Mouse (Mus musculus) common myeloid progenitor, adult 5-6 weeks (primary cell): ENCODE data around the gene Dlg2. TPM values are rescaled to one million over a fixed set of nuclear protein-coding genes. Genes with fewer than 3 reads are reported as not detected.

Experiments used
- ATAC-seq: replicated peaks from 2 replicates; pipeline ENCODE4 v1.8.0; 2016; ENCODE audit warnings: low read depth, mild to moderate bottlenecking, moderate TSS enrichment, inconsistent platforms; ENCODE audit not compliant: poor library complexity, severe bottlenecking
- total RNA-seq: library from RNA; stranded (forward); fragments of 200-1000, 187-1606 nt; gene quantifications from 2 replicates; pipeline ENCODE4 v1.2.3, GENCODE M21; 2017

The Dlg2 gene
- total RNA-seq, 1 experiment from 2014 or later: 1.6 TPM

DNA sequence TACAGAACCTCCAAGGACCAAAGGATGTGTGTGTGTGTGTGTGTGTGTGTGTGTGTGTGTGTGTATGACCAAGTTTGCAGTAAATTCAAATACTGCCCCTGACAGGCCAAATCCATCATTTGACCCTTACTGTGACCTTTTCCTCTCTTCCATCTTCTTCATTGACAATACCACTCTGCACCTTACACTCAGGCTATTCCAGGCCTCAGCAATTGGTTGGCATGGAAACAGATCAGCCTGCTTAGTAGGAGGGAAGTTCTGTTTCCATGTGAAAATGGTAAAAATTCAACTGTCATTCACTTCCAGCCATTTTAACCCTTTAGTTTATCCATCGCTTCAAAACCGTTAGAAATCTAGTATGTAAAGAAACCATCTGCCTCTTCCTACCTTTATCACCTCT, 1831.2 kb downstream of the Dlg2 start:
- no peak for ATAC-seq

DNA sequence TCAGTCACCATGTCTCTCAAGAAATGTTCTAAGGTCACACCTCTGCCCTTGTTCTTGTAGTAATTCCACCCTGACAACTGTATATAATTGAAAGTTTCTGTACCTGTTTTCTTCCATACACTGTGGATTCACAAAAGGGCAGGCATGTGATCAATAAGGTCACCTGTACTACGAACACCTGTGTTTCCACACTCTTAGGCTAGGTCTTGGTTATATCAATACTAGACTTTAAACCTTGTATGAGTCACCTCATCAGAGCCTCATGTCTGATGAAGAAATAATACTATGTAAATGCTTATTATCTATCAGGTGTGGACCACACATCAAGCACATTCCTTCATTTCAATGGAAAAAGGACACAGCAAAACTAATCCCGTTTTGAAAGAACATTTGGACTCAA, 1831.7 kb downstream of the Dlg2 start:
- no peak for ATAC-seq

DNA sequence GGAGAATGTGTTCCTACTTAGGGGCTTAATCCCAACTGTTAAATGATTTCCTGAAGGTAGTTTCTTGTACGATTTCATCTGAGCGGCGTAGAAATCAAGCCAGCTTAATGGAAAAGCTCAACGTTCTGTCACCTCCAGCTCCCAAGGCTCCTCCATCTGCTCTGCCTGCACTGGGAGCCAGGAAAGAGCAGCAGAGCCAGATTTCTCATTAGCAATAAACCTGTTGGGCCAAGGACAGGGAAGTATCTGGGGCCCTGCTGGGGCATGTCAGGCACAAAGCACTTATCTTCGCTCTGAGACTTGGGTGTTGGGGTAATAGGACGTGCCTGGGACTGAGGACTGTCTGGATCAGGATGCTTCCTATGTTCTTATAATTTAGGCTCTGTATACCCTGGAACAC, 1839.9 kb downstream of the Dlg2 start:
- no peak for ATAC-seq

DNA sequence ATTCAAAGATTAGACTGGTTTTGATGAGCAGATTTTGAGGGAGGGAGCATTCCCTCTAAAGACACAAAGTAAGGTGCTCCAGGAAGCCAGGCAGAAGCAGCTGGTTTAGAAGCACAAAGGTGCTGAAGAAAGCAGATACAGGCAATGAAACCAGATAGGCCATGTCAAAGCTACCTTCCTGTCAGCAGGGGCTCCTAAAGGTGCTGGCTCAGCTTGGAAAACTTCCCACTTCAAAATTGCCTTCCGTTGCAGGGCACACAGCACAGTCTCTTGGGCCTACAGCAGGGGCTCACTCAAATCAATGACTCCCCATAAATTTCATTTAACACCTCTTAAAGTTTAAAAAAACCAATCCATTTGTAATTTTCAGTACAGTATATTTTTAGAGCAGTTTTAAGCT, 1843.0 kb downstream of the Dlg2 start:
- no peak for ATAC-seq

DNA sequence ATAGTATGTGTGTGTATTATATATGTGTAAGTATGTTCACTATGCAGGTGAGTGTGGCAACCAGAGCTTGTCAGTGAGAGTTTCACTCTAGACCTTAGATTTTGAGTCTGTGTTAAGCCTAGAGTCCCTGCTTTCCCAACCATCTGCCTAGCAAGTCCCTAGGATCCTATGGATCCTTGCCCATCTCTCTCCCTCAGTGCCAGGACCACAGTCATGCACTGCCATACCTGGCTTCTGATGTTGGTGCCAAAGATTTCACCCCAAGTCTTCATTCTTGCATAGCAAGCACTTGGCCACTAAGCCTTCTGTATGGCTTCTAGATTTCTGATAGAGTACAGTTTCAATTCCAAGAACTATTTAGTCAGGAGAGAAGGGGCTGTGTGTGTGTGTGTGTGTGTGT, 1843.7 kb downstream of the Dlg2 start:
- no peak for ATAC-seq

DNA sequence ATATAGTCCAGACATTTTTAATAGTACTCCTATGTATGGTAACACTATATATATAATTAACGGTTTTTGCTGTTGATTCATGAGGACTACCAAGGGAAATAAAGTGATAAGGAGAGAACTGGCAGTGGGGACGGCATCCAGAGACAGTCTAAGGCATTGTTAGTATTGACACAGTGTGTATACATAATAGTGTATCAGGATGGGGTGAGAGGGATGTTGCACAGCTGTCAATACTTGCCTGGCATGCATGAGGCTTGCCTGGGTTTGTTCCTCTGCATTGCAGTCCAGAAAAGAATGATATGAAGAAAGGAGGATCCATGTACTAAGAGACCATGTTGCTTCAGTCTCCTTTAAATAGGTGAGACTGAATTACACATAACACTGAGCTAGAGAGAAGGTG, 1845.3 kb downstream of the Dlg2 start:
- ATAC-seq: no peak

DNA sequence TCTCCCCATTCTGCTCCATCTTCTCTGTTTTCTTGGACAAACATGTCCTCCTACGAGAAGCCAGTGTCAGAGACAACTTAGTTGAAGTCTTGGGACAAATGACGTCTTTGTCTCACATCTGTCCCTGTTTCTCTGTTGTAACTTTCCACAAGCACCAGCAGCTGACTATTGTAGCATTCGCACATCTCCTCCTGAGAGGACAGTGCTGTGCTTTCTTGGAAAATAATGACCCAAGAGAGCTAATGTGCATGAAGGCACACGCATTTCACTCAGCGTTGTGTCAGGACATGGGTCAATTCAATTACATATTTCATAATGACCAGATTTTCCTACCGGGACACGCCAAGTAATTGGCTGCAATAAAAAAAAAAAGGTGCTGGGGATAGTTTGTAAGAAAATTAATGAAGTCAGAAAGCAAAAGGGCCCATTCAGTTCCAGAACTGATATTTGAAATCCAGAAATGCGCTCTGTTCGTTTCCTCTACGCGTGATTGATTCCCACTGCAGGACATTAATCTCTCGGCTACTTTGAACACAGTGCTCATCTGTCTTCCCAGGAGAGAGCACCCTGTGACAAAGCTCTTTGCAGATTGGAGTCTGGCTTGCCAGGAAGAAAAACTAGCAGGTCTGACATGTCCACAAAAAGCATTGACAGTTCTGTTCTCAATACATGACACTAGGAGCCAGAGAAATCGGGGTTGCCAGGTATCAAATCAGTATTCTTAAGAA, 1846.0 kb downstream of the Dlg2 start:
- ATAC-seq: no peak

DNA sequence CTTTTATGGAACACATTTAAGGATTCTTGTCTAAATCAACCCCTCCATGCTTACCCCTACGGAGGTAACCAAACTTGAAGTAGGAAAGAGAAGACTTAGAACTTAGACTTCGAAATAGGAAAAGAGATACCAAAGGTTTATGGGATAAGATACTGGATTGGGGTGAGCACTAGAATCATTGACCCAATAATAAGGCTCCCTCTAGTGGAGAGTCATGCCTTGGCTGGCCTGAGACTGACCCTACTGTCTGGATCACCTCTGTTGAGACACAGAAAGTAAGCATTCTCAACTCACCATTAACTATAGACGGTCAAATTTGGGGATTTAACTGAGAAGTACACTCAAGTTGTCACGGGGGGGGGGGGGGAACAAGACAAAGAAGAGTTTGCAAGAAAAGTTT, 1847.2 kb downstream of the Dlg2 start:
- ATAC-seq: peak; percentile 83; the same call in 1 of the 2 replicates

DNA sequence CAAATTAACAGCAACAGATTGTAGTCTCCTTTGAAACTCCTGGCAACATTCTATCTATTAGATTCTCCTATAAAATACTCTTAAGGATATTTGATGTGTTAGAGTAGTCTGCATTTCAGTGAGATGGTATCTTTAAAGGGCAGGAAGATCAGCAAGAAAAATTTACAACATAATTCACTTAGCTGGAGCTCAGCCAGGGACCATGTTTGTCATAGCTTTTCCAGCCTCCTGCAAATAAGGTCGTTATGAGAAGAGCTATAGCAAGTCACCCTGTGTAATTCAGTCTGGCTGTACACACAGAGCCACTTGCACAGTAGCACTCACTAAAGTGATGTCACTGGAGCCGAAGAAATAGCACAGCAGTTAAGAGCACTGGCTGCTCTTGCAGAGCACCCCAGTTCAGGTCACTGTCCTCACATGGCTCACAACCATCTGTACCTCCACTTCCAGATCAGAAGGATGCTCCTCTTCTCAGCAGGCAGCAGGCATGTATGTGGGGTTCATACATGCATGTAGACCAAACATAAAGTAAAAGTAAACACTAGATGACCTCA, 1850.9 kb downstream of the Dlg2 start:
- ATAC-seq: no peak

DNA sequence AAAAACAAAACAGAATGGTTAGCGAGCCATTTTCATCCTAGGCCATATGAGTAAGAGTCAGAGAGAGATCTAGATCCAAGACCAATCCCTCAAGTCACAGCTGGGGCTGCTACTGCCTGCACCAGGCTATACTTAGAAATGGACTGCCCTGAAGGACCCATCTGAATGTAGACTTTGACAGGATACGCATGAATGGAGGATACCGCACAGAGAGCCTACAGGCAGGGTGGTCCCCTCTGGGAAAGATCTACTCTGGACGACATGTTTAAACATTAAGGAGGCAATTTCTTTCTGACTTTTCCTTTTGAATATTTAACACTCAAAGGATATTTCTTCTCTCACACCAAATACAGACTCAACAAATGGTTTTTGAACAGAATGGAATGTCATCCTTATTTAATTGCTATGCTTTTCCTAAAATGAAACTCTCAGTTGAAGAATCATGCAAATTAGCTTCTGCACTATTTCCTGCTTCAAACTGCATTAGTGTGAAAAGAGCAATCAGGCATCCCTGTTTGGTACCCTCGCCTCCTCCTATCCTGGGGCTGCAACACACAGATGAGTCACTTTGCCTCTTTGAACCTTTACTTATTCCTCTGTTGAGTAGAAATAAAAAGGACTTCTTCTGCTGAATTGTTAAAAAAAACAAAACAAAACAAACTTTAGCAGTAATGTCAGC, 1856.9 kb downstream of the Dlg2 start:
- no peak for ATAC-seq

DNA sequence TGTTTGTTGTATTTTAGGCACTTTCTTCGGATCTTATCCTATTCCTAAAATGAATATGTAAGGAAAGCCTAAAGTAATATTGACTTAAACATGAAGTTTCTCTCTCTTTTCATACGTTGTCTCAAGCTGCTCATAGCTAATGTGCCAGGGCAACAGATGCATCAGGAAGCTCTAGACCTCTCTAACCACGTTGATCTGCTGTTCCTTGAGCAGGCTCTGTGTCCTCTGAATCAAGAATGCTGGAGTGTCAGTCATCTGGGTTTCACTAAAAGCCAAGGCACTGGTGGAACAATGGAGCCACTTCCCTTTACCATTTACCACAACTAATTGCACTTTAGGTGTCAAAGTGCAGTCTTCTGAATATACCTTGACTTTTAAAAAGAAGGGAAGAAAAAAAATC, 1880.1 kb downstream of the Dlg2 start:
- ATAC-seq: no peak

DNA sequence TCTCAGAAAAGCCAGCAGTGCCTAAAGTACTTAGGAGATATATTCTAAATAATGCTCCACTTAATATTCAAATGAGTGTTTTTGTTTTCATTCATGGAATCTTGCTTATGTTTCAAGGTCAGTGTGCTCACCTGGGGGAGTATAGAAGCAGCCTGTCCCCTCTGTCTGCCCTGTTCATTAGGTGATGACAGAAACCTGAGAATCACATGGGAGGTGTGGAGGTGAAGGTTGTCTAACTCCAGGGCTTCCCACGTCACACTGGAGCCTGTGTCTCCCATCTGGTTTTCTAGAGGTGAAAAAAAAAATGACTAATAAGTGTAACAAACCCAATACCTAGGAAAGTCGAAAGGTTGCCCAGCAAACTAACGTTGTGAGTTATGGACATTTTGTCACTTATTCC, 1886.9 kb downstream of the Dlg2 start:
- no peak for ATAC-seq

DNA sequence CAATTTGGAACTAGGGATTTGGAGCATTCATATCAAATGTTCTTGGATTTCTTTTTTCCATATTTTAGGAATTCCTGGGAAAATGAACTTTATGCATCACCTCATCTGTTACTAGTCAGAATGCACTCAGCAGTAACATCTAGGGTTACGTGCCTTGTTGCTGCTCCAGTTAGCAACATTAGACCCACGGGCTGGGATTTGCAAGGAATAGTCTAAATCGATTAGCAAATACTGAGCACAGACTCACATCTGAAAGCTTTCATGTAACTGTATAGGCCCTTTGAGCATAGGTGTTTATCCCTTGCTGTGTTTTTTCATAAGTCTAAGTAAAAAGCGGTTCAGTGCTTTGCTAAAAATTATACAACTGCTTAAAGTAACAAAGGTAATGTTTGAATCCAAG, 1887.3 kb downstream of the Dlg2 start:
- ATAC-seq: no peak

DNA sequence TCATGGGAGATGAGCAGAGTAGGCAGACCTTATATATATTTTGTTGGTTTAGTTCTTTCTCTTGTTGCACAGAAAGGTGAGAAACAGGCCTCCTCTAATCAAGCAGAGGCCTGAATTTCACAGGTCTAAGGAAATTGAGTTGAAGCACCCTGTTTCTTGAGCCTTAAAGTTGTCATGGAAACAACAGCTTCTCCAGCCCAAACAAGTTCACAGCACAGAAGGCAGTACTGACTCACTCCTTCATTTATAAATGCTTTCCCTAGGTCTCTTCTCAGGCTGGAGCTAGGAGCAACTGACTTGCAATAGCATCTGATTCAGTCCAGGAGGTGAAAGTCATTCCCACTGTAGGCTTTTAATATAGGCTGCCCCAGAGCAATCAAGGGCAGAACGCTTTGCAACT, 1890.6 kb downstream of the Dlg2 start:
- no peak for ATAC-seq

DNA sequence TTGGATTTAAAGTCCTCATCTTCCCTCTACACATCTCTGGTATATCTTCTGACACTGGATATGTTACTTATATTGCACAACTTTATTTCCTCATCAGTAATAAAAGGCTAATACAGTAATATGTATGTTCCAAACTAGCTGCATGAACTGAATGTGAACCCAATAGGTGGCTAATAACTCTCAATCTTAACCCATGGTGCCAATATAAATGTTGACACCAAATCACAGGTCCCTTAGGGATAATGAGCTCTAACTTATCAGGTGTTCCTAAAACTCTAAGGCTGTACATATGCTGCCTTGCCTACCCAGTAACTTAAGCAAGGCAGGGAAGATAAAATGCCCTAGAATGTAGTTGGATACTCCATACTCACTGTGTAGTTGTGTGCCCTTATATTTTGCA, 1894.0 kb downstream of the Dlg2 start:
- ATAC-seq: no peak

DNA sequence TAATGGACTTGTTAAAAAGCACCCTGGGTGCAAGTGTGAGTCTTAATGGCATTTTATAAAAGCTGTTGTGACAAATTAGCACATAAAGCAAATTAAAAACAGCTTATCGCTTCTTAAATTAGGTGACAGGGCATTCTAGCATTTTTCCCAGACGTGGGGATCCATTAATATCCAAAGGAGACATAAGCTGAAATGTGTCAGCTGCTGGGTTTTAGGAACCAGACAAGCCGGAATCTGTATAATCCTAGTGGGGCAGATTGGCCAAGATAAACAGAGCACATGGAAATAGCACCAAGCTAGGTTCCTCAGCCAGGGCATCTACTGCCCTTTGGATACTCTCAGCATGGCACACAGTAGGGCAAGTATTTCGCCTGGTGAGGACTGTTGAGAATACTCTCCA, 1895.2 kb downstream of the Dlg2 start:
- ATAC-seq: no peak

DNA sequence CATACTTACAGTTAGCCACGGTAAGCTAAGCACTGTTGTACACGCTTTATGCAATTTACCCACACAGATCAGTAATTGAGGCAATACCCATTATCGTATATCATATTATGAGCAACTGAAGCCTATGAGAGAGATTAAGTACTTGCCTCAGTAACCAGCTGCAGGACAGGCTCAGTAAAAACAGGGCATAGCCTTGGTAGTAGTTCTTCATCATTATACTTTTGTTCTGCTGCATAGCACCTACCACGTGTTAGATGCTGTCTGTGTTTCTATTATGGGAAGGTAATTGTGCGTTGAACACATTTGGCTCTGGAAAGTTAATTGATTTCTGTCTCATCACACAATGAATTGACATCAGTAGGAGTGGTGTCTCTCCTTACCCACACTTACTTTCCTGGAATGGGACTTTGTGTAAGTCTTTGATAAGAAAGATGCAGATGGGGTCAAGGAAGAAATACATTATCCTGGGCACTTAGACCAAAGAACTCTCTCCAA, 1897.4 kb downstream of the Dlg2 start:
- no peak for ATAC-seq

DNA sequence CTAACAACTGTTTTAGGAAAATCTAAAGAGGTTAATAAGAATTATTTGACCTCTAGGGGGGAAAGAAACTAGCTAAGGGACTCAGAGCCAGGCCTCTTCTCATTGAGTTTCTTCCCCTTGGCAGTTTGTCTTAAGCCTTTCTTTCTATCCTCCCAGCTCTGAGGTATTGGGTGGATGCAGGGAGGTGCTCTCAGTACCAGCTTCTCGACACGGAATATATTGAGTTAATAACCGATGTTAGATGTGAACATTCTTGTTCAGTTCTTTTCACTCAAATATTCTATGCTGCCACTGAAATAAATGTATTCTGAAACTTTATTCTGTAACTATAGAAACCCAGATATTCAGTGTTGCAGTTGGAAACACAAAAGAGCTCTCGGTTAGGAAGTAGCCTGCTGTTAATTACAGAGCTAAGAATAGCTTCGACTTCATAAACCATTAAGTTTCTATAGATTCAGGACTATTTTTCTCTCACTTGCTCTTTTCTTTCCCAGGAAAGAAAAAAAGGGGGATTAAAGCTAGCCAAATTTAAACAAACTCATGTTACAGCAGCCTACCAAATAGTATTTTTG, 1907.5 kb downstream of the Dlg2 start:
- no peak for ATAC-seq

DNA sequence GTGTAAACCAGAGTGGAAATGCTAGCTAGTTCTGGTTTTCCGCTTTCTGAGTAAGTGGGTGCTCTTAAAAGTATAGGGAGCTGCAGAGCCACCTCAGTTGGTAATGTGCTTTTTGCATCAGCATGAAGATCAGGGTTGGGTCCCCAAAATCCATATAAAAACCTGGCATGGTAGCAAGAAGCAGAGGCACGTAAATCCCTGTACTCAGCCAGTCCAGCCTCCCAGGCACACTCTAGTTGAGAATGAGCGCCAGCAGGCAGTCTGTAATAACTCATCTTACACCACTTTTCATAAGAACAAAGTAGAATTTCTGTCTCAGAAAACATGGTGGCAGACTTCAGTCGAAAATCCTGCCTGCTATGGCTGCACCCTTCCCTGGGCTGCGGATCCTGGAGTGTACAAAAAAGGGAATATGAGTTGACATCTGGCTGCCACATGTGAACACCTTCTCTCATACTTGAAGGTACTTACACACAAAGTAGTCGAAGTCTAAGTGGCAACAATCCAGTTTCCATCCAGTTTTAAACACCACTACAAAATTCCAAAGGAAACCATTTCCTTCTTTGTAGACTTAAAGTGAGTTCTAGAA, 1915.7 kb downstream of the Dlg2 start:
- ATAC-seq: no peak

DNA sequence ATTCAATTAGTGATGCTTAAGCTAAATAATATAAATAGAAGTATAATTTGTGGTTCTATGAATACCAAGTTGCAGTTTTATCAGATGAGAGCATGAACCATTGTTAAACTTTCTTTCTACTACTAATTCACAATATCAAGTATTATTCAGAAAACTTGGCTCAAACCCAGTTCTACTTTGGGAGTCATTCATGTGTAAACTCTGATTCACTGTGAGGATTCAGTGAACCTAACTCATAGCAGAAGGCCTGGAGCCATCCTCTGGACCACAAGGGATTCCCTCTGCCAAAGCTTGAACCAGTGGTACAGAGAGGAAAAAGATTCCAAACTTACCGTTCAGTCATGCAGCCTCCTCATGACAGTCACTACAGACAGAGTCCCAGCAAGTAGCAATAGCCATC, 1920.3 kb downstream of the Dlg2 start:
- ATAC-seq: no peak

DNA sequence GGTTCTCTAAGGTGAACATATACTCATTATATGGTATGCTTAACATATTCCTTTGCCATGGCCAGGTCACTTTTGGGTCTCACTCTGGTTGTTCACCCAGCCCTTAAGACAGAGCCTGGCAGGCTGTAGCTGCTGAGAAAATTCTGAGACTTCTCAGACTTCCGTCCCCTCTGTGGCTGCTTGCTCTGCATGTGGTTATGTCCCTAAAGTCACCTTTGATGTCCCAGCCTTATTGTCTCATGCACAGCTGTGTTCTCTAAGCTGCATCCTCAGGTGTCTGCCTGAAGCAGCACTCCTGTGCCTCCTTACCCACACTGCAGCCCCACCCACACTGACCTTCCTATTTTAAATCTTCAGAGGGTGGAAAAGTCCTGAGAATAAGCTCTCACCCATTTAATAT, 1922.4 kb downstream of the Dlg2 start:
- no peak for ATAC-seq
